ENCODE assay signal across 9 mouse cellular contexts in genomic region chr14:36919146-36919545, GRCm38 (mm10). TPM values are rescaled to one million over a fixed set of nuclear protein-coding genes. Genes with fewer than 3 reads are reported as not detected.
DNase-seq lines count a peak whose midpoint lies in the region; ATAC-seq and TF ChIP-seq lines count a peak whose summit lies in the region.
"Had no signal": no experiment of that assay in that cellular context is flagged by ENCODE, and none has a peak within 500 bp of the region (broad histone marks: within the 10 kb centered on the region; RNA-seq: fewer than 3 reads in every experiment).

No protein-coding gene starts in this region.

- no peaks in the 10 kb centered on the region for H3K79me3 ChIP-seq in C2C12 (ENCODE audit: low read depth)

- peak; percentile 93 for ATAC-seq in forebrain, postnatal 0 days
- peak; percentile 96 for ATAC-seq in lung, embryonic 14.5 days (ENCODE audit: insufficient read depth)
- no peak for ATAC-seq in CD4-positive, CD25-positive, alpha-beta regulatory T cell, adult 4 months

- peak overlapping the region; percentile 36; the same call in 1 of the 2 replicates for H3K27ac ChIP-seq in cerebellum, adult 2 months (ENCODE audit: insufficient read depth, low read length)
- H3K27ac ChIP-seq in forebrain, postnatal 0 days (ENCODE audit: low read depth, low read length), result peak overlapping the region; percentile 76
- peak overlapping the region; percentile 93 for H3K27ac ChIP-seq in lung, embryonic 14.5 days (ENCODE audit: low read depth)

- no peaks in the 10 kb centered on the region for H3K27me3 ChIP-seq in C2C12 (ENCODE audit: control insufficient read depth, insufficient read depth, insufficient read length)
- no peaks in the 10 kb centered on the region for H3K27me3 ChIP-seq in cerebellum, adult 2 months (ENCODE audit: control insufficient read depth, insufficient read depth, low read length)
- H3K27me3 ChIP-seq in forebrain, postnatal 0 days (ENCODE audit: insufficient read depth, low read length), result no peaks in the 10 kb centered on the region
- no peaks in the 10 kb centered on the region for H3K27me3 ChIP-seq in lung, embryonic 14.5 days (ENCODE audit: insufficient read depth, low read length)
- H3K27me3 ChIP-seq: CH12.LX had no signal

- intact Hi-C loops in heart, postnatal 25 days (cut with DNase I), result no loop called here

- H3K4me1 ChIP-seq in cerebellum, adult 2 months (ENCODE audit: control insufficient read depth, insufficient read depth, low read length), result no peaks in the 10 kb centered on the region; the same call in 1 of the 2 replicates
- no peaks in the 10 kb centered on the region for H3K4me1 ChIP-seq in forebrain, postnatal 0 days (ENCODE audit: insufficient read depth)
- H3K4me1 ChIP-seq in lung, embryonic 14.5 days (ENCODE audit: insufficient read depth), result no peaks in the 10 kb centered on the region

- TF ChIP-seq CTCF in C2C12 (IDR thresholded peaks at IDR 0.05; ENCODE audit: control insufficient read depth, insufficient read depth, insufficient read length), result no peak
- no peak for TF ChIP-seq CTCF in cerebellum, adult 2 months (IDR thresholded peaks at IDR 0.05; ENCODE audit: borderline replicate concordance, insufficient read depth, low read depth, low read length)
- no peak for TF ChIP-seq CTCF in forebrain, postnatal 0 days (IDR thresholded peaks at IDR 0.05; ENCODE audit: low read depth)
- TF ChIP-seq CTCF in lung, embryonic 14.5 days (IDR thresholded peaks at IDR 0.05; ENCODE audit: low read depth), result no peak

- no peaks in the 10 kb centered on the region for H3K79me2 ChIP-seq in C2C12 (ENCODE audit: control insufficient read depth, insufficient read depth)

- H3K9me3 ChIP-seq in forebrain, postnatal 0 days (ENCODE audit: low read length), result no peaks in the 10 kb centered on the region
- no peaks in the 10 kb centered on the region for H3K9me3 ChIP-seq in lung, embryonic 14.5 days (ENCODE audit: low read depth, low read length)

- peak overlapping the region; percentile 35 for H3K4me2 ChIP-seq in forebrain, postnatal 0 days (ENCODE audit: low read depth)
- peak overlapping the region; percentile 48 for H3K4me2 ChIP-seq in lung, embryonic 14.5 days

- H3ac ChIP-seq in C2C12 (ENCODE audit: control insufficient read depth, insufficient read length, low read depth), result peak overlapping the region; percentile 78

- H3K9ac ChIP-seq in forebrain, postnatal 0 days, result peak overlapping the region; percentile 40; the same call in 1 of the 2 replicates
- peak overlapping the region; percentile 40 for H3K9ac ChIP-seq in lung, embryonic 14.5 days

- H3K36me3 ChIP-seq in C2C12 (ENCODE audit: control insufficient read depth, insufficient read depth), result peaks cover 2% of the 10 kb centered on the region
- 0 out of 2 replicates have a peak, but pooled peaks cover 8% of the 10 kb centered on the region for H3K36me3 ChIP-seq in forebrain, postnatal 0 days (ENCODE audit: insufficient read depth)
- no peaks in the 10 kb centered on the region for H3K36me3 ChIP-seq in lung, embryonic 14.5 days (ENCODE audit: insufficient read depth)

- 18% methylated on average over 13 of the region's 13 CpGs for WGBS in cerebellum, adult 2 months
- WGBS in forebrain, postnatal 0 days, result 35% methylated on average over 13 of the region's 13 CpGs
- 23% methylated on average over 13 of the region's 13 CpGs for WGBS in lung, embryonic 14.5 days

- peak overlapping the region; percentile 16 for H3K4me3 ChIP-seq in C2C12 (ENCODE audit: insufficient read depth, poor library complexity, severe bottlenecking)
- peak overlapping the region; percentile 34 for H3K4me3 ChIP-seq in cerebellum, adult 2 months (replicated peaks; ENCODE audit: insufficient read depth, low read depth, low read length)
- peak overlapping the region; percentile 16 for H3K4me3 ChIP-seq in forebrain, postnatal 0 days (ENCODE audit: low read depth, low read length)
- H3K4me3 ChIP-seq in lung, embryonic 14.5 days (ENCODE audit: low read depth, low read length), result peak overlapping the region; percentile 5

- peak; percentile 19; the same call in 1 of the 2 replicates for TF ChIP-seq POLR2A in cerebellum, adult 2 months (IDR thresholded peaks at IDR 0.05; ENCODE audit: borderline replicate concordance, insufficient read depth, low read length)

- DNase-seq in cerebellum, adult 2 months, result peak; percentile 58 to 63
- peak; percentile 71 for DNase-seq in forebrain, postnatal 0 days
- DNase-seq in heart, postnatal 25 days (ENCODE audit: low spot score), result peak; percentile 80
- DNase-seq in layer of hippocampus, adult 18-20 months (ENCODE audit: low spot score in 2 of 2), result peak; percentile 53 to 76
- DNase-seq in lung, embryonic 14.5 days, result peak; percentile 81
- peak; percentile 80 to 84 for DNase-seq in right cerebral cortex, postnatal 10 days (ENCODE audit: low spot score in 2 of 2)

TF ChIP-seq in C2C12, 6 proteins besides CTCF, POLR2A, EP300 and RAD21:
- no peak for TF ChIP-seq USF1 (IDR thresholded peaks at IDR 0.05; ENCODE audit: low read depth)
- TF ChIP-seq MAX (IDR thresholded peaks at IDR 0.05), result no peak
- TF ChIP-seq FOSL1 (IDR thresholded peaks at IDR 0.05; ENCODE audit: insufficient read depth, low read length, poor library complexity, severe bottlenecking), result no peak
- TF ChIP-seq MYOD1 (IDR thresholded peaks at IDR 0.05; ENCODE audit: control insufficient read depth, insufficient read length, low read depth), result no peak
- no peak for TF ChIP-seq CEBPB (IDR thresholded peaks at IDR 0.05; ENCODE audit: low read depth)

RNA-seq across cellular contexts. Expression of gene Ccser2, which starts 49.4 kb away (rescaled TPM):
- polyA plus RNA-seq in C2C12 (2012; fragmentation: generic; extraction: Trizol), result 7.4 TPM
- 49.4 and 50.8 TPM in 2 replicates for polyA plus RNA-seq in cerebellum, adult 2 months (2012; rRNA removed)
- 88.8 and 98.3 TPM in 2 replicates for total RNA-seq in forebrain, postnatal 0 days (2014; rRNA removed)
- 73.1 and 101 TPM in 2 replicates for polyA plus RNA-seq in forebrain, postnatal 0 days (2015; fragmentation: Nextera tagmentation; extraction: Ambion mirVana)
- total RNA-seq in heart, postnatal 25 days (2021), result 100 to 1,000 TPM; 112 to 119 TPM
- 10 to 100 TPM; 77.7 to 82.8 TPM for total RNA-seq in layer of hippocampus, adult 18-20 months (2021)
- 33.9 and 34.8 TPM in 2 replicates for polyA plus RNA-seq in lung, embryonic 14.5 days (2014; fragmentation: Nextera tagmentation; extraction: Ambion mirVana)
- polyA plus RNA-seq in CD4-positive, CD25-positive, alpha-beta regulatory T cell, adult 4 months (2017; shearing (Covaris generic)), result 10 to 100 TPM; 15.0 to 26.6 TPM

Comparison
In these comparisons a context has a peak if more than half of its experiments do, and no peak if none do; other contexts are left out.
1. H3K27ac ChIP-seq: peak in every context shown above with its lines; median percentile 93 in lung, embryonic 14.5 days; 76 in forebrain, postnatal 0 days; 36 in cerebellum, adult 2 months.